Mouse (Mus musculus) hindlimb bud, embryonic 11.5 days (tissue): ENCODE data around the gene Kifc5b.

Experiments used
- DNase-seq: peaks from one replicate; pipeline ENCODE4 v3.0.0-alpha.2; 2012; ENCODE audit warnings: low read depth, low spot score; ENCODE audit errors: extremely low spot score

Gene Kifc5b

GRCm38 (mm10) chr17:26946567-26946966 lies 29.7 kb downstream of the Kifc5b start:
- DNase-seq = no peak

DNA sequence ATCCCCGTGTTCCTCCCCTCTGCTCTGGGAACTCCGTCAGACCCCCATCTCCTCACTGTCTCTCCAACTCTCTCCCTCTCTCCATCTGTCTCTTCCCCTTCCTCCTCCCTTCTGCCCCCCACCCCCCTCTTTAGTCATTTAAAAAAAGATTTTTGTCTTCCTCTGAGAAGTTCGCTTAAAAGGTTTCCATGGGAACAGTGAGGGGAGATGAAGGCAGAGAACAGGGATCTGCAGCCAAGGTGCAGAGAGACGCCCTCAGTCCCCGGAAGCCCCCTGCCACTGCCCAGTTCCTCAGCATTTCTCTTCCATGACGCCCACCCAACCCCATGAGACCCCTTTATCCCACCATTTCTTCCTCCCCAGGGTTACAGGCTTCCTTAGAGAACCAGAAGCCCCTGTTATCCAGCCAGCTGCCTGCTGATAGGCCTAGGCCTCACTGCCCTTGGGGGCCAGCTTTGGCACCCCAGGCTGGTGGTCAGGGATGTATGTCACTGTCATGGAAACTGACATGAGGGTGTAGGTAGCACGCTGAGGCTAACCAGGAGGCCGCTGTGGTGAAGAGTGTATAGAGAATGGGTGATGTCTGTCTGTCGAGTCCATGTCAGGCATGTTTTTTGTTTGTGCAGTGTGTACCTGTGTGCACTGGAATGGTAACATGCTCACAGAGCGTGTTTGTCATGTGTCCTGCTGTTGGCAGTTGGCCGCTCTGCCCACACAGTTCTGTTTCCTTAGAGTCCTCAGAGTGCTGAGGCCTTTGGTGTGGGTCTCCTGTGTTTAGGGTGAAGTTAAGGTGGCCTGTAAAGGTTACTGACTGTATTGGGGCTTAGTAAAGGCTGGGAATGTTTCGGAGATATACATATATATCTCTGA lies 30.6 kb downstream of the Kifc5b start:
- no peak for DNase-seq

- no peak for DNase-seq
Measured at GRCm38 (mm10) chr17:26948316-26949050, 31.6 kb downstream of the Kifc5b start.

GRCm38 (mm10) chr17:26949051-26949577 lies 32.2 kb downstream of the Kifc5b start:
- DNase-seq = no peak

DNA sequence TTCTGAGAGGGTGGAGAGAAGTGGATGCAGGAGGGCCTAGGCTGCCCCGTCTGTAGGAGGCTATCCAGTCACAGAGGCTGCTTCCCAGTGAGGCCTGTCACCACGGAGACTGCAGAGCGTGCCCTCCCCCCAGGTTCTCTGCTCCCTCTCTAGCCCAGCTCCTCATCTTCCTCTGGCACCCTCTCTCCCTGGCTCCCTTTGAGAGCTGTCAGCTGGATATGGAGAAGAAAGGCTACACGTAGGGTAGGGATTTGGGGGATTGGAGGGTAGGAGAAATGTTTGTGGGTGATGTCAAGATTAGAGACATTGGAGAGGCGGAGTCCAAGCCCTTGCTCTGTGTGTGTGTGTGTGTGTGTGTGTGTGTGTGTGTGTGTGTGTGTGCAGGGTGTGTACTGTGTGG lies 33.0 kb downstream of the Kifc5b start:
- no peak for DNase-seq

GRCm38 (mm10) chr17:26950560-26951288 lies 33.8 kb downstream of the Kifc5b start:
- DNase-seq = no peak

DNA sequence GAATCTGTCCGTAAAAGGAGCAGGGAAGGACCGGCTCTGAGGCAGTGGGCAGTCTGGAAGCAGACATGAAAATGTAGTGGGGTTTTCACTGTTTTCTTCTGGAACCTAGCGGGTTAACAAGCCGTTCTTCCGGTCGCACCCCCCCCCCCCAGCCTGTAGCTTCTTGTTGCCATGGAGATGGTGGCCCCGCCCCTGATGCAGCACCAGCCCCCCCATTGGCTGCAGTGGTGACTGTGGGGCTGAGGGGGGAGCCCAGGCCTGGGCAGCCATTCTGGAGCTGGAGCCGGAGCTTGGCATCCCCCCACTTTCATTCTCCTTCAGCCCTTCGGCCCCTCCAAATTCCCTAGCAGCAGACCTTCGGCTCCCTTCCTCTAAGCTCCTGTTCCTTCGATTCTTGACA lies 34.5 kb downstream of the Kifc5b start:
- no peak for DNase-seq

GRCm38 (mm10) chr17:26951952-26952877 lies 35.3 kb downstream of the Kifc5b start:
- DNase-seq = no peak

DNA sequence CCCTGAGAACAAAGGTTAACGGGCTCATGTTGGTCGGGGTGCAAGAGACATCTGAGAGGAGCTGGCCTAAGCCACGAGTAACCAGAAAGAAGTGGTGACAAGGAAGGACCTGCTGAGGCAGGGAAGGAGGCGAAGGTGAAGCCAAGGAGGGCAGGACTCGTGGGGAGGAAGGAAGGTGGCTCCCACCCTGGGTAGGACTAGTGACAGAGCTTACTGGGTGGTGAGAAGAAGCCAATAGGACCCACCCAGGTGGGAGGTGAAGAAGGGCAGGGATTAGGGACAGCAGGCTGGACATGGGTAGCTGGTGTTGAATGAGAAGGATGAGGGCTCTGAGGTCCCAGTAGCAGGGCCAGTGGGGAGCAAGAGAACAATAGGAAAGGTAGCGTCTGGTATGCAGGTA lies 36.3 kb downstream of the Kifc5b start:
- DNase-seq = no peak

DNA sequence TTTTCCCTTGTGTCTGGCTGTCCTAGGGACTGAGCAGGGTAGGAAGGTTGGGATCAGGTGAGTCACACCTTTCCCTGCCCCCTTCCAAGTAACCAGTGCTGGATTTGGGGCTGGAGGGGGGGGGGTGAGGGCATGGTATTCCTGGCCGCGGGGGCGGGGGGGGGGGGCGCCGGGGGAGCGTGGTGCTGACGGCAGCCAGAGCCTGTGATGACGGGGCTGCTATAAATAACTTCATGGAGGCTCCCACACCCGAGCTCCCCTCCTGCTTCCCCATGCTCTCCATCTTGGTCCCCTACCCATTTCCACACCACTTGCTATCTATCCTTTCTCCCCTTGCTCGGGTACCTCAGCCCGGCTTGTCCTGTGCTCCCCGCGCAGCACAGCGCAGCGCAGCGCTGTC lies 36.8 kb downstream of the Kifc5b start:
- no peak for DNase-seq

GRCm38 (mm10) chr17:26956309-26956708 lies 39.4 kb downstream of the Kifc5b start:
- DNase-seq = no peak

- DNase-seq = no peak
Measured at GRCm38 (mm10) chr17:26956895-26957294, 40.0 kb downstream of the Kifc5b start.

DNA sequence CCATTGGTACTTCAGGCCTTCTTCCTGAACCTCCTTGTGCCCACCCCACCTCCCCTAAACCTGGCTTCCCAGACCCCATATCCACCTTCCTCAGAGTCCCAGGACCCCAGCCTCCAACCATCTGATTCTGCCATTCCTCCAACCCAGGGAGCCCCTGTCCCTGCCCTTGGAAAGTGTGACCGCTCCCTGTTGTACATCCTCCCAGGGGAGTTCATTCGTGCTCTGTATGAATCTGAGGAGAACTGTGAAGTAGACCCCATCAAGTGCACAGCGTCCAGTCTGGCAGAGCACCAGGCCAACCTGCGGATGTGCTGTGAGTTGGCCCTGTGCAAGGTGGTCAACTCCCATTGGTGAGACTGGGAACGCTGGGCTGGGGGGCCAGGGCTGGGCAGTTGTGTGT lies 41.0 kb downstream of the Kifc5b start:
- no peak for DNase-seq

GRCm38 (mm10) chr17:26958880-26959279 lies 42.0 kb downstream of the Kifc5b start:
- no peak for DNase-seq

GRCm38 (mm10) chr17:26959815-26960214 lies 42.9 kb downstream of the Kifc5b start:
- DNase-seq = no peak

- no peak for DNase-seq
Measured at GRCm38 (mm10) chr17:26961572-26962240, 44.8 kb downstream of the Kifc5b start.

GRCm38 (mm10) chr17:26966993-26967392 lies 50.1 kb downstream of the Kifc5b start:
- DNase-seq = no peak

GRCm38 (mm10) chr17:26967477-26967876 lies 50.6 kb downstream of the Kifc5b start:
- no peak for DNase-seq

DNA sequence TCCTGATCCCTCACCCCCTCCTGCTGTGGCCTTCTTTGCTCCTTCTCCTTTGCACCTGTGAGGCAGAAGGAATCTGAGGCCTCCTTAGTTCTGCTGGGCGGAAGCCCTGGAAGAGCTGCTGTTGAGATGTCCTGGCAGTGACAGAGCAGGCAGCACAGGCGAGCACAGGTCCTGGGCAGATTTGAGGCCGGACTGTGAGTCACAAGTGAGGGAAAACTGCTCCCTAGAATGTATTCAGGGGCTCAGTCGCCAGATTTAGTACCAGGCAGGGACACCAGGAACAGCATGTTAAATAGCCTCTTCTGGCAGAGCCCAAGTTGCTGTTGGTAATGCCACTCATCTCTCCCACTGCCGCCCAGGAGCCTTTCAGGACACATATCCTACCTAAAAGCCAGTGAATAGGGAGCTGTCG lies 51.3 kb downstream of the Kifc5b start:
- no peak for DNase-seq

- DNase-seq = no peak
Measured at GRCm38 (mm10) chr17:26969257-26969656, 52.4 kb downstream of the Kifc5b start.
